Mouse (Mus musculus) liver, embryonic 15.5 days (tissue): Measurements from ENCODE around the gene Eif4e1b. TPM values are rescaled to one million over a fixed set of nuclear protein-coding genes. Genes with fewer than 3 reads are reported as not detected.
"Not testable (repeated sequence)": the region's sequence is repeated elsewhere in the genome, so short reads cannot be mapped to it uniquely, and the experiment has no call there.

ENCODE experiments used
- ATAC-seq: fragments of 200-750 bp; cut with Nextera tagmentation; 2 replicates; pipeline ENCODE4 v1.8.0; 2017; ENCODE audit warnings: moderate number of reproducible peaks, mild to moderate bottlenecking, moderate library complexity; ENCODE audit not compliant: insufficient read depth
- H3K27ac ChIP-seq: fragments of 300-500 bp; sonication (generic); replicated peaks from 2 replicates; pipeline ENCODE4 v1.5.1; 2015; ENCODE audit warnings: mild to moderate bottlenecking, inconsistent platforms
- H3K27me3 ChIP-seq: fragments of 300-500 bp; sonication (generic); 2 replicates; pipeline ENCODE4 v1.6.1; 2015; ENCODE audit warnings: mild to moderate bottlenecking, inconsistent platforms
- H3K36me3 ChIP-seq: fragments of 300-500 bp; sonication (generic); replicated peaks from 2 replicates; pipeline ENCODE4 v1.6.1; 2015; ENCODE audit warnings: moderate library complexity, mild to moderate bottlenecking, inconsistent platforms
- H3K4me1 ChIP-seq: fragments of 300-500 bp; sonication (generic); replicated peaks from 2 replicates; pipeline ENCODE4 v1.6.1; 2015; ENCODE audit warnings: inconsistent platforms
- H3K4me2 ChIP-seq: fragments of 300-500 bp; sonication (generic); 2 replicates; pipeline ENCODE4 v1.6.1; 2015; ENCODE audit warnings: moderate library complexity, mild to moderate bottlenecking, inconsistent platforms
- H3K4me3 ChIP-seq: fragments of 300-500 bp; sonication (generic); replicated peaks from 2 replicates; pipeline ENCODE4 v1.5.1; 2015; ENCODE audit warnings: mild to moderate bottlenecking, inconsistent platforms
- H3K9ac ChIP-seq: fragments of 300-500 bp; sonication (generic); 2 replicates; pipeline ENCODE4 v1.6.1; 2015; ENCODE audit warnings: moderate library complexity, mild to moderate bottlenecking, inconsistent platforms
- H3K9me3 ChIP-seq: fragments of 300-500 bp; sonication (generic); replicated peaks from 2 replicates; pipeline ENCODE4 v1.6.1; 2016; ENCODE audit warnings: inconsistent platforms
- WGBS: fragments of 180-500 bp; shearing (Covaris S2); methylation state at CpG from one replicate; pipeline ENCODE4 v1.1.7; 2015; ENCODE audit warnings: mixed read lengths; ENCODE audit not compliant: insufficient replicate concordance; 5-methylcytosine and 5-hydroxymethylcytosine counted together
- polyA plus RNA-seq: library from polyadenylated mRNA; unstranded; fragments of >200 nt; fragmentation: Nextera tagmentation; extraction: Ambion mirVana; gene quantifications from 2 replicates; pipeline ENCODE4 v1.2.1, GENCODE M21; 2015

The Eif4e1b gene
- polyA plus RNA-seq, 1 experiment from 2014 or later, result not detected

- ATAC-seq, result no peak
- Histone ChIP-seq H3K9me3 (no peaks in the 10 kb centered on the region), H3K27me3 (peaks cover 87% of the 10 kb centered on the region), H3K27ac (no peak overlapping the region), H3K36me3 (no peaks in the 10 kb centered on the region), H3K4me2 (no peak overlapping the region), H3K4me3 (no peak overlapping the region), H3K4me1 (0 out of 2 replicates have a peak, but pooled peaks cover 9% of the 10 kb centered on the region), H3K9ac (no peak overlapping the region)
- 37% methylated on average over 8 of the region's 8 CpGs for WGBS
These were observed 23.5 kb upstream of the Eif4e1b start for GRCm38 (mm10) chr13:54760164-54760795.

- Histone ChIP-seq H3K9me3 (no peaks in the 10 kb centered on the region), H3K27ac (no peak overlapping the region), H3K4me2 (no peak overlapping the region), H3K27me3 (peaks cover 89% of the 10 kb centered on the region), H3K9ac (no peak overlapping the region), H3K4me1 (0 out of 2 replicates have a peak, but pooled peaks cover 9% of the 10 kb centered on the region), H3K4me3 (no peak overlapping the region), H3K36me3 (no peaks in the 10 kb centered on the region)
- no peak for ATAC-seq
- WGBS, result 55% methylated on average over 7 of the region's 7 CpGs
These were observed 22.9 kb upstream of the Eif4e1b start for GRCm38 (mm10) chr13:54760906-54761305.

GRCm38 (mm10) chr13:54765281-54766191 lies 18.3 kb upstream of the Eif4e1b start:
- Histone ChIP-seq H3K27ac (no peak overlapping the region), H3K36me3 (no peaks in the 10 kb centered on the region), H3K9ac (no peak overlapping the region), H3K4me3 (0 out of 2 replicates have a peak overlapping the region, but pooled peaks have one; percentile 6), H3K4me2 (peak overlapping the region; percentile 23), H3K9me3 (no peaks in the 10 kb centered on the region), H3K27me3 (peaks cover 61% of the 10 kb centered on the region), H3K4me1 (0 out of 2 replicates have a peak, but pooled peaks cover 3% of the 10 kb centered on the region)
- 4% methylated on average over 44 of the region's 44 CpGs for WGBS
- ATAC-seq, result no peak

GRCm38 (mm10) chr13:54766192-54766768 lies 17.5 kb upstream of the Eif4e1b start, which contains the start of gene Sncb:
Gene Sncb, minus strand, starts transcription at chr13:54766595.
- no peaks in the 10 kb centered on the region for H3K36me3 ChIP-seq
- 0 out of 2 replicates have a peak within 1 kb of the TSS, but pooled peaks have one; percentile 6 for H3K4me3 ChIP-seq
- H3K9me3 ChIP-seq, result 0 out of 2 replicates have a peak, but pooled peaks cover 3% of the 10 kb centered on the region
- peak within 1 kb of the TSS; percentile 23 for H3K4me2 ChIP-seq
- peaks cover 53% of the 10 kb centered on the region for H3K27me3 ChIP-seq
- no peak within 1 kb of the TSS for H3K9ac ChIP-seq
- 3% methylated on average over 35 of the region's 35 CpGs for WGBS
- H3K4me1 ChIP-seq, result 0 out of 2 replicates have a peak, but pooled peaks cover 3% of the 10 kb centered on the region
- H3K27ac ChIP-seq, result no peak within 1 kb of the TSS
- no peak for ATAC-seq

GRCm38 (mm10) chr13:54767012-54767411 lies 16.8 kb upstream of the Eif4e1b start:
- 0 out of 2 replicates have a peak, but pooled peaks cover 3% of the 10 kb centered on the region for H3K9me3 ChIP-seq
- H3K4me3 ChIP-seq, result no peak overlapping the region
- no peak overlapping the region for H3K9ac ChIP-seq
- WGBS, result 56% methylated on average over 4 of the region's 4 CpGs
- peaks cover 52% of the 10 kb centered on the region for H3K27me3 ChIP-seq
- no peak overlapping the region for H3K4me2 ChIP-seq
- H3K36me3 ChIP-seq, result no peaks in the 10 kb centered on the region
- no peak for ATAC-seq
- H3K4me1 ChIP-seq, result 0 out of 2 replicates have a peak, but pooled peaks cover 3% of the 10 kb centered on the region
- no peak overlapping the region for H3K27ac ChIP-seq

GRCm38 (mm10) chr13:54780592-54780991 lies 3.2 kb upstream of the Eif4e1b start:
- H3K4me2 ChIP-seq, result no peak overlapping the region
- WGBS, result 68% methylated on average over 3 of the region's 3 CpGs
- H3K27me3 ChIP-seq, result no peaks in the 10 kb centered on the region; the same call in 1 of the 2 replicates
- no peak overlapping the region for H3K4me3 ChIP-seq
- H3K27ac ChIP-seq, result no peak overlapping the region
- ATAC-seq, result no peak
- H3K9me3 ChIP-seq, result no peaks in the 10 kb centered on the region
- no peaks in the 10 kb centered on the region for H3K4me1 ChIP-seq
- H3K36me3 ChIP-seq, result no peaks in the 10 kb centered on the region
- no peak overlapping the region for H3K9ac ChIP-seq

- H3K27me3 ChIP-seq, result no peaks in the 10 kb centered on the region; the same call in 1 of the 2 replicates
- 52% methylated on average over 3 of the region's 3 CpGs for WGBS
- no peak overlapping the region for H3K9ac ChIP-seq
- H3K36me3 ChIP-seq, result no peaks in the 10 kb centered on the region
- H3K9me3 ChIP-seq, result no peaks in the 10 kb centered on the region
- no peak overlapping the region for H3K4me2 ChIP-seq
- no peak overlapping the region for H3K4me3 ChIP-seq
- no peaks in the 10 kb centered on the region for H3K4me1 ChIP-seq
- no peak overlapping the region for H3K27ac ChIP-seq
- ATAC-seq, result no peak
These were observed 2.7 kb upstream of the Eif4e1b start for GRCm38 (mm10) chr13:54781086-54781485.

GRCm38 (mm10) chr13:54783235-54783634 lies 563 bp upstream of the Eif4e1b start:
- no peaks in the 10 kb centered on the region for H3K36me3 ChIP-seq

GRCm38 (mm10) chr13:54787591-54787990 lies 3.8 kb downstream of the Eif4e1b start:
- ATAC-seq, H3K4me2 ChIP-seq, H3K36me3 ChIP-seq, H3K9ac ChIP-seq, H3K27ac ChIP-seq, H3K4me3 ChIP-seq, H3K9me3 ChIP-seq: not testable (repeated sequence)
- 71% methylated on average over 2 of the region's 2 CpGs for WGBS
- H3K4me1 ChIP-seq, result peaks cover 12% of the 10 kb centered on the region
- H3K27me3 ChIP-seq, result peaks cover 44% of the 10 kb centered on the region

More at GRCm38 (mm10) chr13:54783235-54783634, 563 bp upstream of the Eif4e1b start:
- ATAC-seq, result no peak
- Histone ChIP-seq H3K9me3 (no peaks in the 10 kb centered on the region), H3K4me2 (no peak overlapping the region), H3K27ac (no peak overlapping the region), H3K4me1 (no peaks in the 10 kb centered on the region), H3K9ac (no peak overlapping the region), H3K4me3 (no peak overlapping the region), H3K27me3 (peaks cover 2% of the 10 kb centered on the region)
- 24% methylated on average over 2 of the region's 2 CpGs for WGBS

GRCm38 (mm10) chr13:54788740-54789560 lies 5.2 kb downstream of the Eif4e1b start, which contains the start of gene Tspan17:
Gene Tspan17, plus strand, starts transcription at chr13:54789377.
- no peak within 1 kb of the TSS for H3K27ac ChIP-seq
- peak within 1 kb of the TSS; percentile 51 for H3K4me3 ChIP-seq
- peak within 1 kb of the TSS; percentile 77 for H3K4me2 ChIP-seq
- WGBS, result 2% methylated on average over 49 of the region's 49 CpGs
- no peaks in the 10 kb centered on the region for H3K9me3 ChIP-seq
- ATAC-seq, result peak; percentile 75
- no peaks in the 10 kb centered on the region for H3K36me3 ChIP-seq
- H3K9ac ChIP-seq, result 0 out of 2 replicates have a peak within 1 kb of the TSS, but pooled peaks have one; percentile 15
- peaks cover 53% of the 10 kb centered on the region for H3K27me3 ChIP-seq
- H3K4me1 ChIP-seq, result peaks cover 12% of the 10 kb centered on the region
